Mouse (Mus musculus) layer of hippocampus, adult 2 months (tissue): Measurements from ENCODE around the gene Pik3c2g. TPM values are rescaled to one million over a fixed set of nuclear protein-coding genes. Genes with fewer than 3 reads are reported as not detected.

Experiments
- DNase-seq, 2 experiments: peaks; one replicate each; pipeline ENCODE4 v3.0.0; 2022; ENCODE audit warnings: low spot score in 2 of 2
- H3K27ac ChIP-seq: fragments of 200-600 bp; 2 replicates; pipeline ENCODE4 v1.8.1; 2022
- H3K4me3 ChIP-seq: fragments of 200-600 bp; 2 replicates; pipeline ENCODE4 v1.8.1; 2022; ENCODE audit warnings: mild to moderate bottlenecking
- CTCF ChIP-seq: fragments of 200-600 bp; conservative IDR thresholded peaks from 2 replicates; pipeline ENCODE4 v1.8.1; 2022; ENCODE audit warnings: antibody characterized with exemption, mild to moderate bottlenecking, moderate library complexity
- total RNA-seq, 2 experiments: library from RNA; stranded (reverse); gene quantifications; 2 replicates each; pipeline ENCODE4 v1.2.3; 2021

Gene Pik3c2g
- total RNA-seq, 2 experiments from 2014 or later: 0.33 TPM; not detected in 1

GRCm38 (mm10) chr6:139947106-139947879 lies 360.3 kb downstream of the Pik3c2g start:
- 0 out of 2 replicates have a peak overlapping the region, but pooled peaks have one; percentile 10 for H3K27ac ChIP-seq
- DNase-seq: no peak
- TF ChIP-seq CTCF: no peak
- no peak overlapping the region for H3K4me3 ChIP-seq

GRCm38 (mm10) chr6:139953596-139953995 lies 366.6 kb downstream of the Pik3c2g start:
- DNase-seq: no peak

DNA sequence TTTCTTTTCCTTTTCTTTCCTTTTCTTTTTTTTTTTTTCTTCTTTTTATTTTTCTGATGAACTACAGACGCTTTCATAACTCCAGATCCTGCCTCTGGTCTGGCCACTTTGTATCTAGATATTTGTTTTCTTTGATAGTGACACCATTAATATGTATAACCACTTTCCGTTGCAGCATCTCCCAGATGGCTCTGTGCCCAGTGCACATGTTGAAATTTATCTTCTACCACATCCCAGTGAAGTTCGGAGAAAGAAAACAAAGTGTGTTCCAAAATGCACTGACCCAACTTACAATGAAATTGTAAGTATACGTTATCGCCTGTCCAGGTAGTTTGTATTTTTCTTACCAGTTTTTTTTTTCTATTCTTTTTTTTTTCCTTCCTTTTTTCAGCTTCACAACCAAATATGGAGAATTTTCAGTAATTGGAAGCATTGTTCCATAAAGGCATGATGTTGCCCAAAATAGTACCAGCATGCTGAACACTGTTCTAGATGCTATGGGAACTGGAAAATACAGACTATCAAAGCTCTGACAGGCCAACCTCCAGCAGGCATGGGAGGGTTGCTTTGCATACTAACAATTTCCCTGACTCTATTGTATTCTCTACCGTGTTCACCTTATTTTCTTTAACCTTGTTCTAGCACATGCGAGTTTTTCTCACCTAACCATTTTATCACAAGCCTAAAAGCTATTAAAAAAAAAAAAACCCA lies 370.7 kb downstream of the Pik3c2g start:
- no peak for DNase-seq
- no peak for TF ChIP-seq CTCF
- no peak overlapping the region for H3K4me3 ChIP-seq
- H3K27ac ChIP-seq: peak overlapping the region; percentile 91

More at GRCm38 (mm10) chr6:139953596-139953995, 366.6 kb downstream of the Pik3c2g start:
- Histone ChIP-seq H3K4me3 (no peak overlapping the region), H3K27ac (no peak overlapping the region)
- no peak for TF ChIP-seq CTCF

DNA sequence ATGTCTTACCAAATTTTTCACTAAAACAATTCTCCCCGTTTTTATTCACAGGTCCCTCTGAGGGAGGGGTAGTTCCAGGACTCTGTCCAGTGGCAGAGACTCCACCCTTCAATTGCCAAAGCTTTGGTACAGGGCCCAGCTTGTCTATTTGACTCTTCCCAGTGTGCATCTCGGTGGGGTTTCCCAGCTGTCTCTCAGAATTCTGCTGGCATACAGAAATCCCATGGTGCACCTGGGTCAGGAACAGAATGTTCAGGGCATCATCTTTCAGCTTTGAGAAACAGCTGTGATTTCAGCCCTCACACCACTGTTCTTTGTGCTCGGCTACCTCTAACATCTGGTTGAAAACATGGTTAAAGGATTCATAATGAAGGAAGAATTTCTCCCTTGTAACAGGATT lies 376.8 kb downstream of the Pik3c2g start:
- TF ChIP-seq CTCF: no peak
- no peak for DNase-seq
- Histone ChIP-seq H3K27ac (no peak overlapping the region), H3K4me3 (no peak overlapping the region)

- TF ChIP-seq CTCF: no peak
These were observed 377.9 kb downstream of the Pik3c2g start for GRCm38 (mm10) chr6:139964895-139965294.

GRCm38 (mm10) chr6:139966684-139967083 lies 379.7 kb downstream of the Pik3c2g start:
- no peak for TF ChIP-seq CTCF
- DNase-seq: no peak
- Histone ChIP-seq H3K27ac (no peak overlapping the region), H3K4me3 (no peak overlapping the region)

More at GRCm38 (mm10) chr6:139964895-139965294, 377.9 kb downstream of the Pik3c2g start:
- no peak for DNase-seq
- Histone ChIP-seq H3K4me3 (no peak overlapping the region), H3K27ac (no peak overlapping the region)

- TF ChIP-seq CTCF: no peak
- DNase-seq: no peak
- Histone ChIP-seq H3K4me3 (no peak overlapping the region), H3K27ac (no peak overlapping the region)
These were observed 384.7 kb downstream of the Pik3c2g start for GRCm38 (mm10) chr6:139971608-139972298.

DNA sequence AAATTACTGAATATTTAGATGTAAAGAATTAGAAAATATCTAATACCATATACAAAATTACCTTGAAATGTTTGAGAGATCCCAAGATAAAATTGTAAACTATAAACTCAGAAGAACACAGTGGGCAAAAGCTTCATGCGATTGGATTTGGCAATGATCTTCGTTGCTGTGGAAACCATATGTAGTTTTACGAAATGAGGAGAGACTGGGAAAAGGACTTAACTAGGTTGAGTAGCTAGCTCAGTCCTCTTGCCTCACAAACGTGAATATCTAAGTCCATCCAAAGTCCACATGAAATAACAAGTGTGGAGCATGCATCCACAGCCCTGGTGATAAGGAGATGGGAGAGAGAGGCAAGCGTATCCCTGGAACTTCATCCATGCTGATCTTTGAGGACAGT lies 387.6 kb downstream of the Pik3c2g start:
- Histone ChIP-seq H3K27ac (no peak overlapping the region), H3K4me3 (no peak overlapping the region)
- no peak for TF ChIP-seq CTCF
- no peak for DNase-seq

DNA sequence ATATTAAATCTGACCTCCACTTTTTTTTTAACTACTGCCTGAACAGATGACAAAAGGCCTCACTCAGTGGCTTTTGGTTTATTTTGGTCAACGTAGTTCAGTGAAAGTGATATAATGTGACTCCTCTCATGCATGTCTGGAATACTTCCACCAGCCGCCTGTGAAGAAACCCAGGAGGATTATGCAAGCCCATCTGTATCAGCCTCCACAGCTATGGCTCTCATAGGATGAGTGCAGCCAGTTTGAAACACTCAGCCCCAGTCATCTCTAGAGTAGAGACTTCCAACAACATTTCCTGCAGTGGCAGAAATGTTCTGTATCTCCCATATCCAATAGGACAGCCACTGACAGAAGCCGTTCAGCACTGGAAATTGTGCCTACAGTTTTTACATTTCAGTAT lies 391.1 kb downstream of the Pik3c2g start:
- TF ChIP-seq CTCF: no peak
- no peak overlapping the region for H3K4me3 ChIP-seq
- no peak overlapping the region for H3K27ac ChIP-seq
- no peak for DNase-seq

DNA sequence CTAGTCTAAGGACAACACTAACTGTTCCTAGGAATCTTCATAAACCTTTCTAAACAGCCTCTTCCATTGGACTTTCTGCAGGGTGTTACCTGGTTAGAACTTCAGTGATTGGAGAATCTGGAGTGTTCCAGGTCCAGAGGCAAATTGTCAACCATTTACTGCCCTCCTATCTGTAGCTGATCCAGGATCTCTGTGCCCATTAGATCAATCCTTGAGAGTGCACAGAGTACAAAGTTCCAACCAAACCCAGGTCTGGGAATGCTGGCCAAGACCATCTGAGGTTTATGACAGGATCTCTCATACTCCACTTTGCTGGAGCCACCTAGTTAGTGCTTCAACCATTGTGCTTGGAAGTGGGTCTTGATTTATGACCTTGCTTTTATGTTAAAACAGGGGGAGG lies 394.0 kb downstream of the Pik3c2g start:
- TF ChIP-seq CTCF: no peak
- no peak for DNase-seq
- no peak overlapping the region for H3K27ac ChIP-seq
- H3K4me3 ChIP-seq: no peak overlapping the region

DNA sequence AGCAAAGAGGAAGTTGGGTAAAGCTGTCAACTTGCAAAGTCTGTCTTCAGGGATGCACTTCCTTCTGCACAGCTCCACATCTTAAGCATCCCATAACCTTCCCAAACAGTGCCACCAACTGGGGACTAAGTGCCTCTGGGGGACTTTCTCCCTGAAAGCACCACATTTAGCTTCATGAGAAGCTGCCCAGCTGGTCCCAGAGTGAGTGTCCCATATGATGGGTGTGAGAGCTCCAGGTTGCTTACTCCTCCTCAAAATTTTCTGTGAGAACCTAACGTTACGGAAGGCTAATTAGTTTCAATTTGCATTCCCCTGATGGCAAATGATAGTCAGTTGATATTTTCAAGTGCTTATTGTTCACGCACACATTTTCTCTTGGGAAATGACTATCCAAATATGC lies 397.0 kb downstream of the Pik3c2g start:
- Histone ChIP-seq H3K27ac (no peak overlapping the region), H3K4me3 (no peak overlapping the region)
- TF ChIP-seq CTCF: peak; percentile 31
- DNase-seq: peak in 1 of 2 experiments; percentile 14

GRCm38 (mm10) chr6:139986564-139986963 lies 399.5 kb downstream of the Pik3c2g start:
- Histone ChIP-seq H3K27ac (no peak overlapping the region), H3K4me3 (no peak overlapping the region)
- no peak for DNase-seq
- TF ChIP-seq CTCF: no peak

- DNase-seq: no peak
- no peak for TF ChIP-seq CTCF
- Histone ChIP-seq H3K27ac (no peak overlapping the region), H3K4me3 (no peak overlapping the region)
These were observed 402.1 kb downstream of the Pik3c2g start for GRCm38 (mm10) chr6:139989075-139989474.
